Mouse (Mus musculus): ENCODE results near the gene Fndc3a.

The Fndc3a gene

DNA sequence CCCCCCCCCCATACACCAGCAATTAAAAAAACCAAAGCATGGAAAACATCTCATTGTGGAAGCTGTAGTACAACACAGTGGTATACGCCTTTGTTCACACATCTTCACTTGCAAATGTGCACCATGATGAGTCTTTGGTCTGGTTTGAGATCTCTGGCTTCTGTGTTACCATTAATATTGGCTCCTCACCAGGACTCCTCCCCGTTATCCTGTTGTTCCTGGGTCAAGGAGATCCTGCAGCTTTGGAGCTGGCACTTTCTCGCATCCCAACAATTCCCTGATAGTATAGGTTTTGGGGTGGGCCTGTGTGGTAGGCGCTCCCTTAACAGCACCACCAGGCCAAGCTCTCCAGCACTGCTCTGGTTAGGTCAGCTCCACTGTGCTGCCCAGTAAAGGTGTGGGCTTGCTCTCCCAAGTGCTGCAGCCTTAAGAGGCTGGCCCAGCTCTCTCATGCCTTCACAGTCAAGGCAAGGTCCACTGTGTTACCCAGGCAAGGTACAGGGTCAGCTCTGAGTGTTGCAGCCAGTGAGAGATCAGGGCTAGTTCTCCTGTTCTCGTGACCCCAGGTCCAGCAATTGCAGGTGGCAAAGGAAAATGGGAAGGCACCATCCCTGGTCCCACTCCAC lies 173.3 kb downstream of the Fndc3a start:
- no peak for DNase-seq (ENCODE audit: low spot score)

DNA sequence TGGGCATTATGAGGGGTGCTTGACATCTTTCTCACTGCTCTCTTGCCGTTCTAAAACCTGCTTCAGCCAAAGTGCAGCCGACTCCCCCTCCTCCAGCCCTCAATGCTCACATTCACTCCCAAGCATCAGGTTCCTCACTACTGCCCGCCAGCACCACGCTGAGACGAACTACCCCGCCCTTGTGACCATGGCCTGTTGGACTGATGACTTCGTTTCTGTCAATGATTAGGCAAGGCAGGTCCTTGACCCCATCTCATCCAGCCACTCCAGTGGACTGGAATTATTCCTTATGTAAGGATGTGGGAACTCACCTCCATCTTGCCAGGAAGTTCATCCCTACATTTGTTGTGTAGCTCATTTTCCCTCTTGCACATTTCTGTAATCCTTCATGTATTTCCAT lies 175.9 kb downstream of the Fndc3a start:
- no peak for DNase-seq (ENCODE audit: low spot score)

DNA sequence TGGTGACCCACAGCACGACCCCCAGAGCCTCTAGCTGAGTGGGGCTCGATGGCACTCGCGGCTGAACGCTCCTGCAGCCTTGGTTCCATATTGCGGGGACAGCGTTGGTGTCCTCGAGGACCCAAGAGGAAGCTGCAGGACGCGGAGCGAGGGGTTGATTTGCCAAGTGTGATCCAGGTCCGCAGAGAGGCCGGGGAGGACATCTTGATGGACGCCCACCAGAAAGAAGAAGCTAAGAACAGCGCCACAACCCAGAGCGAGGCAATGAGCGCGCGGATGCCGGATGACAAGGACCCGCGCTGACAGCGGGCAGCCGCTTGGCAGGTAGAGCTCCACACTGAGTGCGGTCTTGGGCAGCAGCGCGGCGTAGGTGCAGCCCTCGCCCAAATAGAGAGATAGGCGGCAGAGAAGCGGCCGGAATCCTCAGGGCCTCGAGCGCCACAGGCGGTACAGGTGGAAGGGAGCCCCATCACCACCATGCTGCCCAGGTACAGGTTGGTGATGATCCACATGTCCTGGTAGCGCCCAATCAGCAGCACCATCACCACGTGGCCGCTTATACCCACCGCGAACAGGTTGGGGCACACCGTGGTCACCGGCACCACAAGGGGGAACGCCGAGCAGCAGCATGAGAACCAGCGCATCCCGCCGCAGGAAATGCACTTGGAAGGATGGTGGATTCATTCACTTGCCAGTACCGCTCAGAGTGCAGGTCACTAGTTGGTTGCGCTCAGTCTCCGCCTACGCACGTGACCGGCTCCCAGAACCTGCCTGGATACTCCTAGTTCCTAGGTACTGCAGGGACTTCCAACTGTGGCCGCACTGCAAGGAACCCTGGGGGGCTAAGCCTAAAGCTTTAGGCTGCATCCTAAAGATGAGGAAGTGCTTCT lies 177.5 kb downstream of the Fndc3a start:
- DNase-seq (ENCODE audit: low spot score) = no peak

DNA sequence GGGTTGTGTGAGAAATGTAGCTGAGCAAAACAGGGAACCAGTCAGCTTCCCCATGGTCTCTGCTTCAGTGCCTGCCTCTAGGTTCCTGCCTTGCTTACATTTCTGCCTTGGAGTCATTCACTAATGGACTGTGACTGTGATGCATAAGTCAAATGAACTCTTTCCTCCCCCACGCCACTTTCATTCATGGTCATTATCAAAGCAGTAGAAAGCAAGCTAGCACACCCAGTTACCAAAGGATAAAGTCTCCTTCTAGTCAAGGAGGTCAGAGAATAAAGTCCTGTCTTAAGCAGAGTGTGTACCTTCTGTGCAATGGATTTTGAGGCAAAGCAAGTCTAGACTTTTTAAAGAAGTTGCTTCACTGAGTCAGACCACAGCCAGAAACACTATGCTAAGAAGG lies 182.7 kb downstream of the Fndc3a start:
- DNase-seq (ENCODE audit: low spot score) = no peak

DNA sequence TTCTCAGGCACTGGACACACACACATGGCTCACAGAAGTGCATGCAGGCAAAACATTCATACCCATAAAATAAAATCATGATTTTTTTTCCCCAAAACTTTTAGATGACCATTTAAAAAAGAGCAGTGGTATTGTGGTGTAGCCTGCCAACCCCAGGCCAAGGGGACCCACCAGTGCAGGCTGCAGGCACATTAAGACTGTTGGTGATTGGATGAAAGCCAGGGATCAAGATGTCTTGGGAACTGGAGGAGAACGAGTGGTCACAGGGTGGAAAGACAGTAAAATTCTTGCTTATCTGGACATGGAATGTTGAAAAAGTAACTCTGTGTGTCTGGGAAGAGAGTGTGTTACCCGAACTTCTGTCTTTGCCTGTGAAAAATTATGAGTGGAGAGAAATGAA lies 190.2 kb downstream of the Fndc3a start:
- DNase-seq (ENCODE audit: low spot score) = no peak

DNA sequence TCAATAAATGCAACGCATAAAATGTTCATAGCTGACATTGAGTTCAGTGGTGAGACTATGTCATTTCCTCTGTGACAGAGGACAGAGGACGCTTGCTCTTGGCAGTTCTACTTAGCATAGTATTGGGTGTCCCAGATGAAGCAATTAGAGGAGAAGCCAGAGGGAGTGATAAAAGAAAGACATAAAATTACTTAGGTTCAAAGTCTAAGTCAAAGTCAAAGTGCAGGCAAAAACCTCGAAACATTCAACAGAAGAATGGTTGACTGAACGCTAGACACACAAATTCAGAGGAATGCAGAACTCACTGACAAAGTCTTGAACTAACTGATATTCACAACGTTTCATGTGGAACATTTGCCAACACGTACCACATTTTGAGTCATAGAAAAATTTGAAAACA lies 191.0 kb downstream of the Fndc3a start:
- DNase-seq (ENCODE audit: low spot score) = no peak

DNA sequence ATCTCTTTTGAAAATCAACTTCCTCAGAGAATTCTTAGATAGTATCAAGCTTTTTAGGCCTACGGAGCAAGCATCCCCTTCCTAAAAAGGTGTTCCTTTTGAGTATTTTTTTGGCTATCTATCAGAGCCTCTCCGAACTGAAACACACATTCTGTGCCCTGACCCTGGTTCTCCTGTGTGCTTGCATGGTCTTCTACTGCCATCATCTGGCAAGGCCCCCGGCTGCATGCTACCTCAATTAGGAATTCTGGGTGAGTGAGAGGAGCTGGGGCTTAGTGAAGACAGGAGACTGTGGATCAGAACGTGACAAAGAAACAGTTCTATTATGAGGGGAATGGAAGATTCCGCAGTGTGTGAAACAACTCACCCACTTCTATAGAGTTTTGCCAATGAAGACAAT lies 193.4 kb downstream of the Fndc3a start:
- DNase-seq (ENCODE audit: low spot score) = peak; percentile 45

DNA sequence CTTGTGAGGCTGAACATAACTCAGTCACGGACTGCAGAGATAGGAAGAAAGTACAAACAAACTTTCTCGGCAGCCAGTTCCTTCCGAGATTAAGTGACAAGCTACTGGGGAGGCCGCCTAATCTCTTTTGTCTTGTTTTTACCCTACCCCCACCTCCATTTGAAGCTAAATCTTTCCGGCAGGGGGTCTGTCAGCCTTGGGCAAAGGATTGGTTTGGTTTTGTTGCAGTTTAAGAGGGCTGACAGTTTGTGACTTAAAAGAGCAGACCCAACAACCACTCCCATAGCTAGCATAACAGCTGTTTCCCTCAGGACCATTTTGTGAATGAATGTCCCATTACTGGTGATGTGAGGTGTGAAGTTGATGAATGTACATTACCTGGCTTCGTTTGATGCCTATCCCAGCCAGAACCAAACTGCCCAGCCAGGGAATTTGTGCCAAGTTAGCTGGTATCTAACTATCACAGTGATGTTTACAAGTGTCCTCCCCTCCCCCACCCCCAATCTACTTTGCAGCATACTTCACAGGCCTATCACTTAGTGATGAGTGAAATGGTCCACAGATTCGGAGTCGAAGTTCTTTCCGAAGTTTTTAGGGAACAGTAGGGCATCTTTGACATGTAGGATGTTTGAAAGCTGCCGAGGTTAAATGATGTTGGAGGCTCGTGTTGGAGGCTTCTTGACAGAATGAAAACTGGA lies 202.9 kb downstream of the Fndc3a start:
- no peak for DNase-seq (ENCODE audit: low spot score)

DNA sequence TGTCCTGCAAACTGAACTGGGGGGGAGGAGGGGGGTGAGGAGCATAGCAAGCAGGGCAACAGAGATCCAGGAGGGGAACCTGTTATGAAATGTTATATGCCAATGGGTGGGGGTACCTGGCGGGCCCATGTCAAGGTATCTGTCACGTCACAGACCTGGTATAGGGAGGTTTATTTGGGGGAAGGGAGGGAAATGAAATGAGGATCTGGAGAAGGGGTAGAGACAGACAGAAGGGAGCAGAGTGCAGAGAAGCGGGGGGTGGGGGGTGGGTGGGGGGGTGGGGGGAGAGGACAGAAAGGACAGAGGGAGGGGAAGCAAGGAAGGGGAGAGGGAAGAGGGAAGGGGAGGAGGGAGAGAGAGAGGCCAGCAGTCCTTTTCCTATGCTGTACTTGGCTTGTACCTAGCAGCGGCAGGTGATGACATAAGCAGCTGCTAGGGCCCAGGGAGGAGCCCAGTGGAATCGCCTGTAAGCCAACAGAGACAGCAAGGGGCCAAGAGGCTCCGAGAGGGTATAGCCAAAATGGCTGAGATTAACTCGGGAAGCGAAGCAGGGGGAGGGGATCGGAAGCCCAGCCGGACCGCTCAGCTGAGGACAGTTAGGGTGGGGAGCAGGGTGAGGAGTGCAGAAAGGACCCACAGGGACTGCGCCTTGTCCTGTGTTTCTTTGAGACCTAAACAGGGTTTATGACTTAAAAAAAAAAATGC lies 203.6 kb downstream of the Fndc3a start:
- DNase-seq (ENCODE audit: low spot score) = no peak

DNA sequence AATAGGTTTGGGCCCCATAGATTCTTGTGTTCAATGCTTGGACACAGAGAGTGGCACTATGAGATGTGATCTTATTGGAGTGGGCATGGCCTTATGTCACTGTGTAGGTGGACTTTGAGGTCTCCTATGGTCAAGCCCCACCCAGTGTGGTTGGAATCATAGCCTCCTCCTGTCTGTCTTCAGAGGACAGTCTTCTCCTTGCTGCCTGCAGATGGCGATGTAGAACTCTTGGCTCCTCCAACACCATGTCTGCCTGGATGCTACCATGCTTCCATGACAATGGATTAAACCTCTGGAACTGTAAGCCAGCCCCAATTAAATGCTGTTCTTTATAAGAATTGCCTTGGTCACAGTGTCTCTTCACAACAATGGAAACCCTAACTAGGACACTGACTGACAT lies 204.8 kb downstream of the Fndc3a start:
- DNase-seq (ENCODE audit: low spot score) = no peak

DNA sequence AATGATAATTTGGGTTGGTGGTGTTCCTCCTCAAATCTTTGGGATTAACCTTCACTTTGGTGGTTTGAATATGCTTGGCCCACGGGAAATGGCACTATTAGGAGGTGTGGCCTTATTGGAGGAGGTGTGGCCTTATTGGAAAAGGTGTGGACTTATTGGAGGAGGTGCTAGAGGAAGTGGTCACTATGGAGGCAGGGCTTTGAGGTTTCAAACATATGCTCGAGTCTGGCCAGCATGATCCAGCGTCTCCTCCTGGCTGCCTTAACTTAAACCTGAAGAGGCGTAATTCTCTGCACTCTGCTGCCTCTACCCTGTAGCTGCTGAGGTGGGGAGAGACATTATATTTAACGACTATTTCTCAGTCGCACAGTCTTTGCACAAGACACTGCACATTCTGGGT lies 206.6 kb downstream of the Fndc3a start:
- DNase-seq (ENCODE audit: low spot score) = no peak

DNA sequence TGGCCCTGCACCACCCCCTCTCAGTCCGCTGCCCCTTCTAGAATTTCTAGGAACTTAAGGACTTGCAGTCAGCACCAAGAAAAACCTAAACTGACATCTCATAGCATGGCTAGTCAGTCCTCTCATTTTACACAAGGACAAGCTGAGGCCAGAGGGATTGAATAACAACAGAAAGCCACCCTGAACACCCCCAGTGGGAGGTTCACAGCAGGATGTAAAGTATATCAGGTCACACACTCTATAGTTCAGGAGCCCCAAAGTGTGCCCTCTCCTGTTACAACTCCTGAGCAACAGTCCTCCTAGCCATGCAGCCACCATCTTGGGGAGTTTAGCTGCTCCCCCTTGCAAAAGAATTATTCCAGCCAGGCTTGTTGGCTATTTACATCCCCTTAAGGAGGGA lies 216.0 kb downstream of the Fndc3a start:
- DNase-seq (ENCODE audit: low spot score) = no peak

DNA sequence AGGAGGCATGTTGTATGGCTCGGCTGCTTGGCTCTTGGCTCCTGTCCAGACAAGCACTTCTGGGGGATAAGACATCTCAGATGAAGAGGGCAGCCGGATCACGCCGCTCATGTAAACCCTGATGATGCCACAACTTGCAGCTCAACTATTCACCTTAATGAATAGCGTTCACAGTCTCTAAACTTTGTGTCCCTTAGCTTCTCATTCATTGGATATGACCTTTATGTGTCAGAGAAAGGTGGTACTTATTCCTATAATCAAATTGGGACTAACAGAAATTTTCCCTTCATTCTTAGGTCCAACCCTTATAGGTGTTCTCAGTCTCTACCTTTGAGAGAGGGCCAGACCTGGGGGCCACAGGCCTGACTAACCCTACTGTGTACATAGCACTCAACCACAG lies 218.1 kb downstream of the Fndc3a start, which contains the start of gene Gm9195:
Gene Gm9195 (minus strand): TSS at position 101 of the 400 bp plus-strand sequence.
- no peak for DNase-seq (ENCODE audit: low spot score)

DNA sequence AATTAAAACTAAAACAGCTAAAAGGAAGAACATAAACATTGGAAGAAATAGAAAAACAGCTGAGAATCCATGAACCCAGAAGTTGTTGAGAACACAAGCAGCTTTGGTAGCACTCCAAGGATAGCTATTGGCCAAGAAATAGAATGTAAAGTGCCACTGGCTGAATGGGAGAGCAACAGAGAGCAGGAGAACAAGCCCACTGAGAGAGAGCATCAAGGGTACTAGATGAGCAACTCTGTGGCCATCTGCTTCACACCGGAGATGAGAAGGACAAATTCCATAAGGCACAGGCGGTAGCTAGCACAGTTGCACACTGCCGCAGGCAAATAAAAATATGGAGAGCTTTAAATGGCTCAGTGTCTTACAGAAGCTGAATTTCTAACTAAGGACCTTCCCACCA lies 219.4 kb downstream of the Fndc3a start:
- peak; percentile 9 for DNase-seq (ENCODE audit: low spot score)

Data from layer of hippocampus, adult 11-12 months (tissue).